Mouse (Mus musculus) thymus, adult 2 months (tissue): Measurements from ENCODE around the gene Fam69b. TPM values are rescaled to one million over a fixed set of nuclear protein-coding genes. Genes with fewer than 3 reads are reported as not detected.

Experiments used
- DNase-seq: peaks from one replicate; pipeline ENCODE4 v3.0.0; 2021
- H3K27ac ChIP-seq: fragments of 200-500 bp; 2 replicates; pipeline ENCODE4 v1.5.1; 2012; ENCODE audit warnings: low read length, control low read depth; ENCODE audit not compliant: control insufficient read depth, insufficient read depth
- H3K27me3 ChIP-seq: fragments of 200-500 bp; 2 replicates; pipeline ENCODE4 v1.6.1; 2012; ENCODE audit warnings: mild to moderate bottlenecking, low read length, moderate library complexity, mixed read lengths; ENCODE audit not compliant: control insufficient read depth, insufficient read depth
- H3K36me3 ChIP-seq: fragments of 200-500 bp; 2 replicates; pipeline ENCODE4 v1.6.1; 2012; ENCODE audit warnings: mild to moderate bottlenecking, low read length, moderate library complexity; ENCODE audit not compliant: control insufficient read depth, insufficient read depth
- H3K4me1 ChIP-seq: fragments of 200-500 bp; replicated peaks from 2 replicates; pipeline ENCODE4 v1.6.1; 2012; ENCODE audit warnings: low read length; ENCODE audit not compliant: control insufficient read depth, insufficient read depth
- H3K4me3 ChIP-seq: fragments of 200-500 bp; 2 replicates; pipeline ENCODE4 v1.5.1; 2012; ENCODE audit warnings: mild to moderate bottlenecking, low read length, control low read depth, moderate library complexity; ENCODE audit not compliant: control insufficient read depth, insufficient read depth
- CTCF ChIP-seq: fragments of 200-500 bp; IDR thresholded peaks from 2 replicates; pipeline ENCODE4 v1.5.1; 2012; ENCODE audit warnings: mild to moderate bottlenecking, control low read depth, low read length, moderate library complexity, borderline replicate concordance; ENCODE audit not compliant: control insufficient read depth, poor library complexity, insufficient read depth; ENCODE audit errors: extremely low read depth
- POLR2A ChIP-seq: fragments of 200-500 bp; IDR thresholded peaks from 2 replicates; pipeline ENCODE4 v1.6.1; 2012; ENCODE audit warnings: mild to moderate bottlenecking, low read length, control low read depth, moderate library complexity; ENCODE audit not compliant: control insufficient read depth, poor library complexity, insufficient read depth; ENCODE audit errors: extremely low read depth
- WGBS: fragments of 180-500 bp; shearing (Covaris S2); methylation state at CpG from one replicate; pipeline ENCODE4 v1.1.7; 2018; 5-methylcytosine and 5-hydroxymethylcytosine counted together
- polyA plus RNA-seq: library from polyadenylated mRNA; depleted of rRNA; stranded (reverse); fragments of >200 nt; gene quantifications from 2 replicates; pipeline ENCODE4 v1.2.3, GENCODE M21; 2012

Gene Fam69b
- polyA plus RNA-seq, 1 experiment, result 14.8 TPM

- H3K4me3 ChIP-seq, result no peak overlapping the region
- H3K4me1 ChIP-seq, result peaks cover 9% of the 10 kb centered on the region
- no peaks in the 10 kb centered on the region for H3K27me3 ChIP-seq
- WGBS, result 70% methylated on average over 6 of the region's 6 CpGs
- no peaks in the 10 kb centered on the region for H3K36me3 ChIP-seq
- H3K27ac ChIP-seq, result no peak overlapping the region
- TF ChIP-seq CTCF (no peak), POLR2A (no peak)
- no peak for DNase-seq
Measured at GRCm38 (mm10) chr2:26585713-26586112, 42.5 kb upstream of the Fam69b start.

- H3K36me3 ChIP-seq, result no peaks in the 10 kb centered on the region
- H3K27ac ChIP-seq, result no peak within 1 kb of the TSS
- H3K4me1 ChIP-seq, result peaks cover 9% of the 10 kb centered on the region
- H3K4me3 ChIP-seq, result peak within 1 kb of the TSS; percentile 49
- WGBS, result 3% methylated on average over 57 of the region's 65 CpGs
- 0 out of 2 replicates have a peak, but pooled peaks have one; percentile 29 for TF ChIP-seq CTCF
- no peak for TF ChIP-seq POLR2A
- peak; percentile 68 for DNase-seq
- H3K27me3 ChIP-seq, result no peaks in the 10 kb centered on the region
Measured at GRCm38 (mm10) chr2:26586294-26587043, 41.8 kb upstream of the Fam69b start, which contains the start of gene Gm20532. Gm20532 (plus strand) TSS chr2:26586639.

- WGBS, result 6% methylated on average over 11 of the region's 11 CpGs
- peaks cover 9% of the 10 kb centered on the region for H3K4me1 ChIP-seq
- no peaks in the 10 kb centered on the region for H3K36me3 ChIP-seq
- no peaks in the 10 kb centered on the region for H3K27me3 ChIP-seq
- H3K4me3 ChIP-seq, result peak overlapping the region; percentile 49
- TF ChIP-seq CTCF, result no peak
- TF ChIP-seq POLR2A, result 0 out of 2 replicates have a peak, but pooled peaks have one; percentile 23
- peak; percentile 33 for DNase-seq
- no peak overlapping the region for H3K27ac ChIP-seq
Measured at GRCm38 (mm10) chr2:26587044-26587405, 41.2 kb upstream of the Fam69b start.

- Histone ChIP-seq H3K4me3 (no peak overlapping the region), H3K4me1 (peaks cover 9% of the 10 kb centered on the region), H3K27me3 (no peaks in the 10 kb centered on the region), H3K36me3 (no peaks in the 10 kb centered on the region), H3K27ac (no peak overlapping the region)
- TF ChIP-seq POLR2A (no peak), CTCF (no peak)
- WGBS, result 95% methylated on average over 4 of the region's 4 CpGs
- DNase-seq, result no peak
Measured at GRCm38 (mm10) chr2:26588573-26588972, 39.7 kb upstream of the Fam69b start.

- H3K4me3 ChIP-seq, result no peak overlapping the region
- no peaks in the 10 kb centered on the region for H3K27me3 ChIP-seq
- 95% methylated on average over 10 of the region's 10 CpGs for WGBS
- peaks cover 9% of the 10 kb centered on the region for H3K4me1 ChIP-seq
- no peak for DNase-seq
- H3K27ac ChIP-seq, result no peak overlapping the region
- no peaks in the 10 kb centered on the region for H3K36me3 ChIP-seq
- TF ChIP-seq CTCF, result no peak
Measured at GRCm38 (mm10) chr2:26589284-26589683, 39.0 kb upstream of the Fam69b start.

- no peak for DNase-seq
Measured at GRCm38 (mm10) chr2:26590282-26590681, 38.0 kb upstream of the Fam69b start.

More at GRCm38 (mm10) chr2:26590282-26590681, 38.0 kb upstream of the Fam69b start:
- H3K4me1 ChIP-seq, result peaks cover 11% of the 10 kb centered on the region
- no peaks in the 10 kb centered on the region for H3K27me3 ChIP-seq
- H3K4me3 ChIP-seq, result no peak overlapping the region
- TF ChIP-seq CTCF (no peak), POLR2A (no peak)
- no peak overlapping the region for H3K27ac ChIP-seq
- WGBS, result 97% methylated on average over 7 of the region's 7 CpGs
- no peaks in the 10 kb centered on the region for H3K36me3 ChIP-seq
